Mouse (Mus musculus) CH12.LX (cell line): ENCODE results near the gene Spryd3.
A peak's percentile ranks its signal among the peaks of the same experiment; 100 is the strongest.

ENCODE experiments used
- TCF12 ChIP-seq: IDR thresholded peaks from 2 replicates; pipeline ENCODE4 v1.6.1; 2014; ENCODE audit warnings: low read depth, mild to moderate bottlenecking, inconsistent platforms, low read length, improper control_type of control experiment
- ZMIZ1 ChIP-seq: IDR thresholded peaks from 2 replicates; pipeline ENCODE4 v1.6.1; 2012; ENCODE audit warnings: low read depth, mild to moderate bottlenecking, inconsistent platforms, low read length, improper control_type of control experiment

GRCm38 (mm10) chr15:102074070-102074731 is 61.8 kb downstream of the Spryd3 start:
- peak; percentile 5; the same call in 1 of the 2 replicates for TF ChIP-seq TCF12
- no peak for TF ChIP-seq ZMIZ1
